Mouse (Mus musculus) lung, postnatal 4 days (tissue): Measurements from ENCODE around the gene Psma5.

ENCODE experiments used
- DNase-seq, 2 experiments: peaks; one replicate each; pipeline ENCODE4 v3.0.0; 2021

The Psma5 gene

GRCm38 (mm10) chr3:108306387-108306786, 49.7 kb downstream of the Psma5 start:
- no peak for DNase-seq

DNA sequence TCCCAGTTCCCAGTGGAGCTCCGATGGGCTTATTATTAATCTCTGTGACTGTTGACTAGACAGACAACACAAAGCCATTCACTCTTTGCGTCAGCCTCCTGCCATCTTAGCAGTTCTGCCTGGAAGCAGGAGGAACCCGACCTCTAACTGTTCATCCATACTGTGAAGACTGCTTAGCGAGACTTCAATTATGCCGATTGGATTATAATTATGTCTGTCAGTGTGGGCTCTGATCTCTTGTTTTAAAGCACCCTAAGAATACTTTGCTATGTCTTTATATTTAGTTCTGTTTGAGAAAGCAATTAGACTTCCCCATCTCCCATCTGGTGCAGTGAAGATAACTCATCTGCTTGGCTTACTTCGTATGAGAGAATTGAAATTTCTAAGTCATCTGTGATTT, 50.8 kb downstream of the Psma5 start:
- no peak for DNase-seq

DNA sequence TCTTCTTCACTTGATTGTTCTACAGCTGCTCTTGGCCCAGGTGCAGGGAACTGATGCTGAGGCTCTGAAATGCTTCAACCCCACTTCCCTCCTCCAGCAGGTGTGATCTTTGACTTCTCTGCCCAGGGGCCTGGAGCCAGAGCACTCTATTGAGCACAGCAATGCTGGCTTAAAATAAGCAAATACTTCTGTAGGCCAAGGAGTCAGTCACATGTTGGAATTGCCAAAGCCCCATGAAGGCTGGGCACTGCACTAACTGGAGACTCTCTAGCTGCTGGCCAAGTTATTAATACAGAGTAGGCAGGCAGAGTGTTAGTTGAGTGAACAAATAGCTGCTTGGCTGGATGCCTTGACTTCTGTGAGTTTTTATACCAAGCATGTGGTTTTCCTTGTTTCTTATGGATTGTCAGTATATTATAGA, 54.2 kb downstream of the Psma5 start:
- DNase-seq, result peak; percentile 51 to 72

- peak in 1 of 2 experiments; percentile 35 for DNase-seq
Measured at GRCm38 (mm10) chr3:108311688-108312087, 55.0 kb downstream of the Psma5 start.

DNA sequence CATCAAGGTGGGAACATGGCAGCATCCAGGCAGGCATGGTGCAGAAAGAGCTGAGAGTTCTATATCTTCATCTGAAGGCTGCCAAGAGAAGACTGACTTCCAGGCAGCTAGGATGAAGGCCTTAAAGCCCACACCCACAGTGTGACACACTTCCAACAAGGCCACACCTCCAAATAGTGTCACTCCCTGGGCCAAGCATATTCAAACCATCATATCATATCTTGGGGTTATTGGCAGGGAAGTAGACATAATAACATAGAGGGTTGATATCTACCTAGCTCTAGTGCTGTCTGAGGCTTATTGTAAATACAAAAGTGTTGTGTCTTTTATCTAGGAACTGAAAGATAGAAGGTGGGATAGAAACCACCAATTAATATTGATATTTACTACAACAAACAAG, 55.7 kb downstream of the Psma5 start:
- no peak for DNase-seq

- DNase-seq, result no peak
Measured at GRCm38 (mm10) chr3:108313138-108313537, 56.4 kb downstream of the Psma5 start.

GRCm38 (mm10) chr3:108314038-108314675, 57.4 kb downstream of the Psma5 start:
- DNase-seq, result peak in 1 of 2 experiments; percentile 32

DNA sequence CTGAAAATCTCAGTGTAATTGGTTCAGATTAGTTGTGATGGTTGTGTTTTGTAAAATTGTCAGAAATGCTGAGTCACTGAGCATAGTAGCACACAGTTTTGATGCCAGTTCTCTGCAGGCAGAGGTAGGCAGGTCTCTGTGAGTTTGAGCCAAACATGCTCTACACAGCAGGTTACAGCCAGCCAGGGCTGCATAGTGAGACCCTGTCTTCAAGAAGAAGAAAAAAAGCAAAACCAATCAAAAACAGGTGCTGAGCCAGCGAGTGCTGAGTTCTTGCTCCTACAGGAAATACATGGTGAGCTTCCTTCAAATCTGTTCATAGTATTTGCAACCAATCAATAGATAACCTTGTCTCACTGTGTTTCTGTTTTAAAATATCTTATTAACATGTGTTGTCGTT, 61.8 kb downstream of the Psma5 start:
- DNase-seq, result no peak

DNA sequence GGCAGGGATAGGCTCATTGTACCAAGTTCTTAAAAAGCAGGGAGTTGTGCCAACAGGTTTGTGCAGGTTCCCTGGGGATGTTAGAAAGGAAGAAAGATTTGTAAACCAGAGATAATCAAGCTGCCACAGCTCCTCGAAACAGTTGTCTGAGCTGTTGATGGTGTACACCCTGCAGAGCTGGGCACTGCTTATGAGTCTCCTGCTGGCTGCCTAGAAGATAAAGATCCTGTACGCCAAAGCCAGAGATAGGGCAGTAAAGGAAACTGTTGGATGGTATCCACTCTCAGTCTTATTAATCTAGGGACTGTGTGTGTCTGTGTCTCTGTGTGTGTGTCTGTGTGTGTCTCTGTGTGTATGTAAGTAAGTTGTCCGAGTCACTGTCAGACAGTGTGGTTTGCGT, 64.9 kb downstream of the Psma5 start:
- DNase-seq, result no peak

GRCm38 (mm10) chr3:108322136-108322535, 65.4 kb downstream of the Psma5 start:
- no peak for DNase-seq

DNA sequence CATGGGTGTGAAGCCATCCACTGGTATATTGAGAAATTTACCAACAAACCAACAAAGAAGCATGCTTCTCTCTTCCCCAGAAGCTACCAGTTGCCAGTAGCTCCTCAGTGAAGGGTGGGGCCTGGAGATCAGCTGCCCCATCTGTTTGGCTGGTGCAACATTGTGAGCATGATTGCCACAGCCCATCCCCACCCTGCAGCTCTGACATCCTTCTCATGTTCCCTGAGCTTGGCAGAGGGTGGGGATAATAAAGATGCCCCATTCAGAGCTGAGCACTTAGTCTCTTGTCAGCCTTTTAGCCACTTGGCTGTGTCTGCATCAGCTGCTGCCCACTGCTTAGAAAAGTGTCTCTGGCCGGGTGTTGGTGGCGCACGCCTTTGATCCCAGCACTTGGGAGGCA, 66.2 kb downstream of the Psma5 start:
- peak; percentile 22 to 65 for DNase-seq

DNA sequence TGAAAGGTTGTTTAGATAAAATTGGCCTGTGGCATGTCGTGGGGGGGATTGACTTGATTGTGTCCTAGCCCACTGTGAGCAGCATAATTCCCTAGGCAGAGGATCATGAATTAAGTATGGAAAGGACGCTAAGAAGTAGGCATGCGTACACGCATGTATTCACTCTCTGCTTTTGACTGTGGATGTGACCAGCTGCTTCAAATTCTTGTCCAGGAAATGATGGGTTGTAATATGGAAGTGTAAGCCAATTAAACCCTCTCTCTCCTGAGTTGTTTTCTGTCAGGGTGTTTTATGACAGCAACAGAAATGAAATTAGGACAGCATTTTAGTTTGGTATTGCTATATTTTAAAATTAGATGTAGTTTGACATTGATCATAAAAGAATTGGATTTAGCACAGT, 68.1 kb downstream of the Psma5 start:
- no peak for DNase-seq

GRCm38 (mm10) chr3:108325521-108325920, 68.8 kb downstream of the Psma5 start:
- no peak for DNase-seq

GRCm38 (mm10) chr3:108327275-108327674, 70.5 kb downstream of the Psma5 start:
- peak; percentile 47 to 72 for DNase-seq

DNA sequence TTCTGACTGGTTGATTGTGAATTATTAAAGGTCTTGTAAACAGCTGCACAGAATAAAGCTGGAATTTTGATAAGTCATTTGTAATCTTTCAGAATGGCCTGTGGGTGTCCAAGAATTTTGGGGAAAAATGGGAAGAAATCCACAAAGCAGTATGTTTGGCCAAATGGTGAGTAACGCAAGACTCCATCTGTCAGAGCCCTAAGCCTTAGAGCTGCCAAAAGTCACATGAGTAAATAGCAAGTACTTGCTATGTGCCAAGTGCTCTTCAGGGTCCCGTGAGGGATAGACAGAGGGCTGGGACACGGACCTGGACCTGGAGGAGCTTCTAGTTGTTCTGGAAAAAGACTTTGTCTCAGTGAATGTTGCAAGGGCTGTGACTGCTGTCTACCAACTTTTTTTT, 71.2 kb downstream of the Psma5 start:
- DNase-seq, result peak; percentile 47 to 80

- DNase-seq, result peak; percentile 84 to 91
Measured at GRCm38 (mm10) chr3:108328441-108328841, 71.7 kb downstream of the Psma5 start.
